Mouse (Mus musculus): ENCODE data around the gene Stk24. TPM values are rescaled to one million over a fixed set of nuclear protein-coding genes. Genes with fewer than 3 reads are reported as not detected.
"Not testable (repeated sequence)": the region's sequence is repeated elsewhere in the genome, so short reads cannot be mapped to it uniquely, and the experiment has no call there.

Stk24 gene
- 267 to 321 TPM (median 302 TPM) in 3 replicates for total RNA-seq (2017)

- ATAC-seq (replicated peaks; ENCODE audit: insufficient number of reproducible peaks, low FRiP score, low TSS enrichment, poor library complexity, severe bottlenecking) = peak; percentile 28
These were observed at the start of gene Stk24 for GRCm38 (mm10) chr14:121379827-121380145. Gene Stk24, minus strand, starts transcription at chr14:121380011.

GRCm38 (mm10) chr14:121428148-121428547, 48.3 kb upstream of the Stk24 start:
- ATAC-seq (replicated peaks; ENCODE audit: insufficient number of reproducible peaks, low FRiP score, low TSS enrichment, poor library complexity, severe bottlenecking) = no peak

- ATAC-seq (replicated peaks; ENCODE audit: insufficient number of reproducible peaks, low FRiP score, low TSS enrichment, poor library complexity, severe bottlenecking) = no peak
These were observed 46.9 kb upstream of the Stk24 start for GRCm38 (mm10) chr14:121426743-121427142.

- no peak for ATAC-seq (replicated peaks; ENCODE audit: insufficient number of reproducible peaks, low FRiP score, low TSS enrichment, poor library complexity, severe bottlenecking)
These were observed 45.4 kb upstream of the Stk24 start for GRCm38 (mm10) chr14:121425004-121425793.

GRCm38 (mm10) chr14:121423341-121423751, 43.5 kb upstream of the Stk24 start:
- peak; percentile 18; the same call in 1 of the 2 replicates for ATAC-seq (replicated peaks; ENCODE audit: insufficient number of reproducible peaks, low FRiP score, low TSS enrichment, poor library complexity, severe bottlenecking)

- ATAC-seq (replicated peaks; ENCODE audit: insufficient number of reproducible peaks, low FRiP score, low TSS enrichment, poor library complexity, severe bottlenecking) = peak; percentile 81
These were observed 43.0 kb upstream of the Stk24 start for GRCm38 (mm10) chr14:121422664-121423340.

- ATAC-seq (replicated peaks; ENCODE audit: insufficient number of reproducible peaks, low FRiP score, low TSS enrichment, poor library complexity, severe bottlenecking) = peak; percentile 29
These were observed 42.2 kb upstream of the Stk24 start for GRCm38 (mm10) chr14:121422000-121422399.

- ATAC-seq (replicated peaks; ENCODE audit: insufficient number of reproducible peaks, low FRiP score, low TSS enrichment, poor library complexity, severe bottlenecking) = no peak
These were observed 37.8 kb upstream of the Stk24 start for GRCm38 (mm10) chr14:121417594-121417993.

- ATAC-seq (replicated peaks; ENCODE audit: insufficient number of reproducible peaks, low FRiP score, low TSS enrichment, poor library complexity, severe bottlenecking) = peak; percentile 44
These were observed 37.0 kb upstream of the Stk24 start for GRCm38 (mm10) chr14:121416626-121417319.

- ATAC-seq (replicated peaks; ENCODE audit: insufficient number of reproducible peaks, low FRiP score, low TSS enrichment, poor library complexity, severe bottlenecking) = no peak
These were observed 34.9 kb upstream of the Stk24 start for GRCm38 (mm10) chr14:121414635-121415241.

- ATAC-seq (replicated peaks; ENCODE audit: insufficient number of reproducible peaks, low FRiP score, low TSS enrichment, poor library complexity, severe bottlenecking) = not testable (repeated sequence)
These were observed 33.9 kb upstream of the Stk24 start for GRCm38 (mm10) chr14:121413726-121414125.

GRCm38 (mm10) chr14:121408944-121409343, 29.1 kb upstream of the Stk24 start:
- ATAC-seq (replicated peaks; ENCODE audit: insufficient number of reproducible peaks, low FRiP score, low TSS enrichment, poor library complexity, severe bottlenecking) = peak; percentile 55

- peak; percentile 90 for ATAC-seq (replicated peaks; ENCODE audit: insufficient number of reproducible peaks, low FRiP score, low TSS enrichment, poor library complexity, severe bottlenecking)
These were observed 27.1 kb upstream of the Stk24 start for GRCm38 (mm10) chr14:121406943-121407342.

- ATAC-seq (replicated peaks; ENCODE audit: insufficient number of reproducible peaks, low FRiP score, low TSS enrichment, poor library complexity, severe bottlenecking) = no peak
These were observed 25.7 kb upstream of the Stk24 start for GRCm38 (mm10) chr14:121405546-121405945.

GRCm38 (mm10) chr14:121405120-121405519, 25.3 kb upstream of the Stk24 start:
- no peak for ATAC-seq (replicated peaks; ENCODE audit: insufficient number of reproducible peaks, low FRiP score, low TSS enrichment, poor library complexity, severe bottlenecking)

GRCm38 (mm10) chr14:121399676-121400075, 19.9 kb upstream of the Stk24 start:
- no peak for ATAC-seq (replicated peaks; ENCODE audit: insufficient number of reproducible peaks, low FRiP score, low TSS enrichment, poor library complexity, severe bottlenecking)

- ATAC-seq (replicated peaks; ENCODE audit: insufficient number of reproducible peaks, low FRiP score, low TSS enrichment, poor library complexity, severe bottlenecking) = no peak
These were observed 17.7 kb upstream of the Stk24 start for GRCm38 (mm10) chr14:121397471-121397870.

GRCm38 (mm10) chr14:121395125-121395524, 15.3 kb upstream of the Stk24 start:
- 0 out of 2 replicates have a peak, but pooled peaks have one; percentile 9 for ATAC-seq (replicated peaks; ENCODE audit: insufficient number of reproducible peaks, low FRiP score, low TSS enrichment, poor library complexity, severe bottlenecking)

- ATAC-seq (replicated peaks; ENCODE audit: insufficient number of reproducible peaks, low FRiP score, low TSS enrichment, poor library complexity, severe bottlenecking) = no peak
These were observed 12.1 kb upstream of the Stk24 start for GRCm38 (mm10) chr14:121391927-121392326.
